Mouse (Mus musculus) midbrain, embryonic 13.5 days (tissue): ENCODE measurements around the gene Nacc2. TPM values are rescaled to one million over a fixed set of nuclear protein-coding genes. Genes with fewer than 3 reads are reported as not detected.

Experiments used
- ATAC-seq: fragments of 200-750 bp; cut with Nextera tagmentation; 2 replicates; pipeline ENCODE4 v1.8.0; 2017; ENCODE audit warnings: mild to moderate bottlenecking, moderate TSS enrichment, moderate library complexity
- H3K27ac ChIP-seq: fragments of 300-500 bp; sonication (generic); 2 replicates; pipeline ENCODE4 v1.5.1; 2015; ENCODE audit warnings: inconsistent platforms, mild to moderate bottlenecking, moderate library complexity
- H3K27me3 ChIP-seq: fragments of 300-500 bp; sonication (generic); 2 replicates; pipeline ENCODE4 v1.6.1; 2015; ENCODE audit warnings: mild to moderate bottlenecking, inconsistent platforms
- H3K36me3 ChIP-seq: fragments of 300-500 bp; sonication (generic); 2 replicates; pipeline ENCODE4 v1.6.1; 2015; ENCODE audit warnings: mild to moderate bottlenecking, inconsistent platforms
- H3K4me1 ChIP-seq: fragments of 300-500 bp; sonication (generic); replicated peaks from 2 replicates; pipeline ENCODE4 v1.6.1; 2015; ENCODE audit warnings: inconsistent platforms
- H3K4me2 ChIP-seq: fragments of 300-500 bp; sonication (generic); replicated peaks from 2 replicates; pipeline ENCODE4 v1.6.1; 2015; ENCODE audit warnings: moderate library complexity, mild to moderate bottlenecking, inconsistent platforms
- H3K4me3 ChIP-seq: fragments of 300-500 bp; sonication (generic); replicated peaks from 2 replicates; pipeline ENCODE4 v1.5.1; 2015; ENCODE audit warnings: mild to moderate bottlenecking, inconsistent platforms
- H3K9ac ChIP-seq: fragments of 300-500 bp; sonication (generic); replicated peaks from 2 replicates; pipeline ENCODE4 v1.6.1; 2015; ENCODE audit warnings: mild to moderate bottlenecking, inconsistent platforms
- H3K9me3 ChIP-seq: fragments of 300-500 bp; sonication (generic); 2 replicates; pipeline ENCODE4 v1.6.1; 2016; ENCODE audit warnings: mild to moderate bottlenecking, inconsistent platforms
- WGBS: fragments of 180-500 bp; shearing (Covaris S2); methylation state at CpG from one replicate; pipeline ENCODE4 v1.1.7; 2015; 5-methylcytosine and 5-hydroxymethylcytosine counted together
- polyA plus RNA-seq: library from polyadenylated mRNA; unstranded; fragments of >200 nt; fragmentation: Nextera tagmentation; extraction: Ambion mirVana; gene quantifications from 2 replicates; pipeline ENCODE4 v1.2.1, GENCODE M21; 2015

Nacc2 gene
- polyA plus RNA-seq, 1 experiment from 2014 or later, result 10.1 TPM

- Histone ChIP-seq H3K27ac (no peak overlapping the region), H3K9ac (no peak overlapping the region), H3K4me3 (no peak overlapping the region)
Measured at GRCm38 (mm10) chr2:26147706-26148370, 24.8 kb upstream of the Nacc2 start.

GRCm38 (mm10) chr2:26146337-26147042 lies 23.5 kb upstream of the Nacc2 start:
- no peak overlapping the region for H3K4me3 ChIP-seq
- H3K9ac ChIP-seq, result peak overlapping the region; percentile 23; the same call in 1 of the 2 replicates
- whole genome bisulfite sequencing, result 61% methylated on average over 7 of the region's 7 CpGs
- H3K27me3 ChIP-seq, result no peaks in the 10 kb centered on the region
- no peak overlapping the region for H3K27ac ChIP-seq
- peak; percentile 51; the same call in 1 of the 2 replicates for ATAC-seq
- H3K9me3 ChIP-seq, result no peaks in the 10 kb centered on the region
- no peaks in the 10 kb centered on the region for H3K36me3 ChIP-seq
- H3K4me1 ChIP-seq, result peaks cover 3% of the 10 kb centered on the region
- no peak overlapping the region for H3K4me2 ChIP-seq

More at GRCm38 (mm10) chr2:26147706-26148370, 24.8 kb upstream of the Nacc2 start:
- no peak for ATAC-seq
- Histone ChIP-seq H3K4me2 (no peak overlapping the region), H3K4me1 (peaks cover 3% of the 10 kb centered on the region; the same call in 1 of the 2 replicates), H3K9me3 (no peaks in the 10 kb centered on the region), H3K36me3 (no peaks in the 10 kb centered on the region), H3K27me3 (no peaks in the 10 kb centered on the region)
- 67% methylated on average over 7 of the region's 7 CpGs for WGBS

GRCm38 (mm10) chr2:26145113-26145512 lies 22.1 kb upstream of the Nacc2 start:
- Histone ChIP-seq H3K9me3 (no peaks in the 10 kb centered on the region), H3K36me3 (no peaks in the 10 kb centered on the region), H3K27ac (no peak overlapping the region), H3K27me3 (no peaks in the 10 kb centered on the region), H3K4me3 (no peak overlapping the region), H3K4me1 (peaks cover 11% of the 10 kb centered on the region), H3K4me2 (no peak overlapping the region), H3K9ac (no peak overlapping the region)
- ATAC-seq, result no peak
- WGBS, result 90% methylated on average over 4 of the region's 4 CpGs

GRCm38 (mm10) chr2:26144331-26144730 lies 21.3 kb upstream of the Nacc2 start:
- Histone ChIP-seq H3K4me1 (peaks cover 15% of the 10 kb centered on the region), H3K4me3 (no peak overlapping the region), H3K9ac (no peak overlapping the region), H3K4me2 (no peak overlapping the region), H3K27me3 (no peaks in the 10 kb centered on the region), H3K36me3 (no peaks in the 10 kb centered on the region), H3K9me3 (no peaks in the 10 kb centered on the region), H3K27ac (no peak overlapping the region)
- 86% methylated on average over 4 of the region's 4 CpGs for WGBS
- no peak for ATAC-seq

GRCm38 (mm10) chr2:26143556-26143955 lies 20.5 kb upstream of the Nacc2 start:
- no peaks in the 10 kb centered on the region for H3K36me3 ChIP-seq
- H3K4me2 ChIP-seq, result no peak overlapping the region
- H3K9ac ChIP-seq, result no peak overlapping the region
- H3K4me3 ChIP-seq, result no peak overlapping the region
- ATAC-seq, result no peak
- no peak overlapping the region for H3K27ac ChIP-seq
- H3K27me3 ChIP-seq, result no peaks in the 10 kb centered on the region
- no peaks in the 10 kb centered on the region for H3K9me3 ChIP-seq
- WGBS, result 72% methylated on average over 2 of the region's 2 CpGs
- peaks cover 22% of the 10 kb centered on the region for H3K4me1 ChIP-seq

- WGBS, result 89% methylated on average over 3 of the region's 3 CpGs
- Histone ChIP-seq H3K9ac (0 out of 2 replicates have a peak overlapping the region, but pooled peaks have one; percentile 10), H3K4me2 (no peak overlapping the region), H3K27ac (no peak overlapping the region), H3K9me3 (no peaks in the 10 kb centered on the region), H3K27me3 (no peaks in the 10 kb centered on the region), H3K4me3 (no peak overlapping the region), H3K36me3 (peaks cover 3% of the 10 kb centered on the region), H3K4me1 (peaks cover 26% of the 10 kb centered on the region)
- no peak for ATAC-seq
Measured at GRCm38 (mm10) chr2:26142986-26143385, 20.0 kb upstream of the Nacc2 start.

- peaks cover 10% of the 10 kb centered on the region for H3K36me3 ChIP-seq
- H3K27ac ChIP-seq, result no peak overlapping the region
- H3K27me3 ChIP-seq, result no peaks in the 10 kb centered on the region
- no peak overlapping the region for H3K9ac ChIP-seq
- H3K4me3 ChIP-seq, result no peak overlapping the region
- no peaks in the 10 kb centered on the region for H3K9me3 ChIP-seq
- 72% methylated on average over 12 of the region's 12 CpGs for WGBS
- no peak for ATAC-seq
- peaks cover 23% of the 10 kb centered on the region for H3K4me1 ChIP-seq
- no peak overlapping the region for H3K4me2 ChIP-seq
Measured at GRCm38 (mm10) chr2:26141893-26142635, 19.0 kb upstream of the Nacc2 start.

- Histone ChIP-seq H3K9ac (peak overlapping the region; percentile 72), H3K9me3 (no peaks in the 10 kb centered on the region), H3K36me3 (peaks cover 16% of the 10 kb centered on the region), H3K4me1 (peaks cover 23% of the 10 kb centered on the region), H3K4me3 (peak overlapping the region; percentile 77), H3K4me2 (peak overlapping the region; percentile 92), H3K27ac (peak overlapping the region; percentile 97), H3K27me3 (no peaks in the 10 kb centered on the region)
- ATAC-seq, result peak; percentile 3; the same call in 1 of the 2 replicates
- WGBS, result 17% methylated on average over 6 of the region's 6 CpGs
Measured at GRCm38 (mm10) chr2:26140903-26141302, 17.9 kb upstream of the Nacc2 start.

- Histone ChIP-seq H3K4me3 (peak overlapping the region; percentile 77), H3K4me2 (peak overlapping the region; percentile 92), H3K9me3 (no peaks in the 10 kb centered on the region), H3K27me3 (no peaks in the 10 kb centered on the region), H3K9ac (peak overlapping the region; percentile 86), H3K4me1 (peaks cover 23% of the 10 kb centered on the region), H3K36me3 (peaks cover 16% of the 10 kb centered on the region), H3K27ac (peak overlapping the region; percentile 97)
- peak; percentile 89 for ATAC-seq
- WGBS, result under 1% methylated on average over 60 of the region's 60 CpGs
Measured at GRCm38 (mm10) chr2:26140292-26140819, 17.3 kb upstream of the Nacc2 start.

- WGBS, result under 1% methylated on average over 54 of the region's 60 CpGs
- Histone ChIP-seq H3K27ac (peak overlapping the region; percentile 97), H3K4me3 (peak overlapping the region; percentile 77), H3K36me3 (peaks cover 16% of the 10 kb centered on the region), H3K4me2 (peak overlapping the region; percentile 92), H3K9me3 (no peaks in the 10 kb centered on the region), H3K9ac (peak overlapping the region; percentile 86), H3K4me1 (peaks cover 23% of the 10 kb centered on the region), H3K27me3 (no peaks in the 10 kb centered on the region)
- peak; percentile 75 for ATAC-seq
Measured at GRCm38 (mm10) chr2:26139545-26140206, 16.7 kb upstream of the Nacc2 start.

GRCm38 (mm10) chr2:26139034-26139544 lies 16.1 kb upstream of the Nacc2 start:
- WGBS, result 51% methylated on average over 7 of the region's 7 CpGs

More at GRCm38 (mm10) chr2:26139034-26139544, 16.1 kb upstream of the Nacc2 start:
- H3K9ac ChIP-seq, result peak overlapping the region; percentile 86
- peak overlapping the region; percentile 77 for H3K4me3 ChIP-seq
- no peaks in the 10 kb centered on the region for H3K9me3 ChIP-seq
- peak overlapping the region; percentile 97 for H3K27ac ChIP-seq
- H3K36me3 ChIP-seq, result peaks cover 16% of the 10 kb centered on the region
- no peak for ATAC-seq
- no peaks in the 10 kb centered on the region for H3K27me3 ChIP-seq
- H3K4me1 ChIP-seq, result peaks cover 23% of the 10 kb centered on the region
- H3K4me2 ChIP-seq, result peak overlapping the region; percentile 92
